Mouse (Mus musculus): ENCODE measurements around the gene Gm6676. TPM values are rescaled to one million over a fixed set of nuclear protein-coding genes. Genes with fewer than 3 reads are reported as not detected.
A peak's percentile ranks its signal among the peaks of the same experiment; 100 is the strongest.
"Not testable (repeated sequence)": the region's sequence is repeated elsewhere in the genome, so short reads cannot be mapped to it uniquely, and the experiment has no call there.

Gm6676 gene
- polyA plus RNA-seq (2014; fragmentation: Nextera tagmentation; extraction: Ambion mirVana) = not detected in 2 replicates

DNA sequence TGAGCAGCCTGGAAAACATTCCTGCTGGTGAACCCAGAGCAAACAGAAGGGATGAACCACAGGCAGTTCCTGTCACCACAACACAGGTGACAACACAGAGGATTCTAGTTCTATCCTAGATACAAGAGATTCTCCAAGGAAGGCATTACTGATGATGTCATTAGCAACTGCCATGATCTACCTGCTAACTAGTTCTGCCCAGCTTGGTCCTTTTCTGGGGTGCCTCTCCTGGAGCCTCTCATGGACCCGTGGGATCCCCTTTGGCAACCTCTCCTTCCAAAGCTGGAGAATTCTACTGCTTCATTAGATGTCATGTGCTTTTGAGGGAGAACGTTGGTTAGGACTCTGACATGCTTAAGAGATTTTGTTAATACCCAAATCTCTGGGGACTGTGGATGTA is at the start of gene Gm6676:
Gene Gm6676 (minus strand): TSS at position 101 of the 400 bp plus-strand sequence.
- H3K27me3 ChIP-seq (ENCODE audit: control insufficient read depth, insufficient read depth, low read length); ATAC-seq (ENCODE audit: insufficient number of reproducible peaks, insufficient read depth, low FRiP score, low read depth); H3K4me3 ChIP-seq (ENCODE audit: low read depth, low read length); H3K9ac ChIP-seq (replicated peaks; ENCODE audit: low read depth, low read length); H3K4me1 ChIP-seq (ENCODE audit: control insufficient read depth, insufficient read depth, low read length); H3K36me3 ChIP-seq (ENCODE audit: control insufficient read depth, insufficient read depth, low read length); H3K4me2 ChIP-seq (replicated peaks; ENCODE audit: low read depth, low read length); H3K9me3 ChIP-seq (ENCODE audit: control insufficient read depth, low read depth, low read length); H3K27ac ChIP-seq (ENCODE audit: low read length): not testable (repeated sequence)
- WGBS = no CpG with 5 or more reads among the region's 2 CpGs

DNA sequence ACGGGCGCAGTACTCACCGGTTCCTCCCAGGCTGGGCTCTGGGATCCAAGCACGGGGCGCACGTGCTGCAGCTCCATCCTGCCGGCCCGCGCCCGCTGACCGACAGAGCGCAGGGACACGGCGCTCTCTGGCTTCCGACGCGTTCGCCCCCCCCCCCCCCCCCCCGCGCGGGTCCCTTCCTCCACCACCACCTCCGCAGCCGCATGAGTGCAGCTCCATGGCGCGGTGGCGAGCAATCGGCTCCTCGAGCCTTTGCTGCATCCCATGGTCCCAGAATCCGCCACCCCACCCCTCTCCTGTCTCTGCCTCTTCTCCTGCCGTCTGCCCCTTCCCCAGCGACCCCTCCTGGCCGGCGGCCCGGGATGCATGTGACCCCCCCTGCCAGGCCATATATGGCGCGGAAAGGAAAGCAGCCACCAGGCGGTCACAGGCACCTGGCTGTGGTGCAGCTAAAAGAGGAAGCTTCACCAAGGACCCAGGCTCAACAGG is 49.3 kb upstream of the Gm6676 start, which contains the start of gene Gm3512:
Gene Gm3512 (minus strand): TSS at position 51 of the 489 bp plus-strand sequence.
- not testable (repeated sequence) for H3K27me3 ChIP-seq (ENCODE audit: control insufficient read depth, insufficient read depth, low read length); H3K27ac ChIP-seq (ENCODE audit: low read length); H3K4me1 ChIP-seq (ENCODE audit: control insufficient read depth, insufficient read depth, low read length); H3K9me3 ChIP-seq (ENCODE audit: control insufficient read depth, low read depth, low read length); H3K9ac ChIP-seq (replicated peaks; ENCODE audit: low read depth, low read length); H3K36me3 ChIP-seq (ENCODE audit: control insufficient read depth, insufficient read depth, low read length); H3K4me3 ChIP-seq (ENCODE audit: low read depth, low read length); H3K4me2 ChIP-seq (replicated peaks; ENCODE audit: low read depth, low read length); ATAC-seq (ENCODE audit: insufficient number of reproducible peaks, insufficient read depth, low FRiP score, low read depth)
- no CpG with 5 or more reads among the region's 37 CpGs for WGBS

DNA sequence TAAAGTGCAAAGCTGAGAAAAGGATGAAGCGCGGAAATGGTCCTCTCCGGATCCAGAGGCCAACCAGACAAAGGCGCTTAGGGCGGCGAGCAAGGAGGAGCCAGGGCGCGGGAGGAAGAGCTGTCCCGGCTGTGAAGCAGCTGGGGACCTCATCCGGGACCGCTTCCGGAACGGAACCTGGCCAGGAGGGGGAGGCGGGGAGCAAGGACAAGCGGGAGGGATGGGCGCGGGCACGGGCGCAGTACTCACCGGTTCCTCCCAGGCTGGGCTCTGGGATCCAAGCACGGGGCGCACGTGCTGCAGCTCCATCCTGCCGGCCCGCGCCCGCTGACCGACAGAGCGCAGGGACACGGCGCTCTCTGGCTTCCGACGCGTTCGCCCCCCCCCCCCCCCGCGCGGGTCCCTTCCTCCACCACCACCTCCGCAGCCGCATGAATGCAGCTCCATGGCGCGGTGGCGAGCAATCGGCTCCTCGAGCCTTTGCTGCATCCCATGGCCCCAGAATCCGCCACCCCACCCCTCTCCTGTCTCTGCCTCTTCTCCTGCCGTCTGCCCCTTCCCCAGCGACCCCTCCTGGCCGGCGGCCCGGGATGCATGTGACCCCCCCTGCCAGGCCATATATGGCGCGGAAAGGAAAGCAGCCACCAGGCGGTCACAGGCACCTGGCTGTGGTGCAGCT is 19.9 kb downstream of the Gm6676 start:
- Histone ChIP-seq H3K4me3 (ENCODE audit: low read depth, low read length) (peak overlapping the region; percentile 29), H3K27ac (ENCODE audit: low read length) (peak overlapping the region; percentile 39; the same call in 1 of the 2 replicates)
- not testable (repeated sequence) for H3K4me1 ChIP-seq (ENCODE audit: control insufficient read depth, insufficient read depth, low read length); H3K4me2 ChIP-seq (replicated peaks; ENCODE audit: low read depth, low read length); H3K9me3 ChIP-seq (ENCODE audit: control insufficient read depth, low read depth, low read length); H3K9ac ChIP-seq (replicated peaks; ENCODE audit: low read depth, low read length); H3K36me3 ChIP-seq (ENCODE audit: control insufficient read depth, insufficient read depth, low read length); ATAC-seq (ENCODE audit: insufficient number of reproducible peaks, insufficient read depth, low FRiP score, low read depth); H3K27me3 ChIP-seq (ENCODE audit: control insufficient read depth, insufficient read depth, low read length)
- WGBS = no CpG with 5 or more reads among the region's 54 CpGs

DNA sequence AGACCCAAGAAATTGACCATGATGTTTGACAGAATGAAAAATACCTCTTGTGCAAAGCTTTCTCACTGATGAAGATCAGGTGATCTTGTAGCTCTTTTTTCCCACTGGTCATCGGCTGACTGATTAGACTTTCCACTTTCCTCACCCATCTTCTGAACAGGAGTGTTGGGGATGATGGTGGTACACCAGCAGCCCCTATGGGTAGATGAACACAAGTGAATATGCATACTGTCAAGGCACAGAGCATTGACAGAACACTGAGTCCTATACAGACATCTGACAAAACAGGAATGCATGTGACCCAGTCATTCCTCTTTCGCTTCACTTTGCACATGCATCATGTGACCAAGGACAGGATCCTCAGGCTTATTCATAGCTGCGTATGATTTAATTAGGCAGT is 24.7 kb downstream of the Gm6676 start, which contains the start of gene Gm3696:
Gene Gm3696 (minus strand): TSS at position 101 of the 400 bp plus-strand sequence.
- not testable (repeated sequence) for H3K4me2 ChIP-seq (replicated peaks; ENCODE audit: low read depth, low read length); H3K27me3 ChIP-seq (ENCODE audit: control insufficient read depth, insufficient read depth, low read length); H3K4me3 ChIP-seq (ENCODE audit: low read depth, low read length); H3K27ac ChIP-seq (ENCODE audit: low read length); H3K9ac ChIP-seq (replicated peaks; ENCODE audit: low read depth, low read length); H3K9me3 ChIP-seq (ENCODE audit: control insufficient read depth, low read depth, low read length); H3K4me1 ChIP-seq (ENCODE audit: control insufficient read depth, insufficient read depth, low read length); ATAC-seq (ENCODE audit: insufficient number of reproducible peaks, insufficient read depth, low FRiP score, low read depth); H3K36me3 ChIP-seq (ENCODE audit: control insufficient read depth, insufficient read depth, low read length)
- 71% methylated on average over 1 of the region's 3 CpGs for WGBS

Other genes starting within 250 kb of the Gm6676 start
- gene Gm3667, start 235.4 kb downstream of the Gm6676 start, polyA plus RNA-seq (2014; fragmentation: Nextera tagmentation; extraction: Ambion mirVana) = 2.1 and 2.2 TPM in 2 replicates
- not detected in 2 replicates for gene Gm6356, start 151.6 kb downstream of the Gm6676 start, polyA plus RNA-seq (2014; fragmentation: Nextera tagmentation; extraction: Ambion mirVana)
- 1.8 and 2.3 TPM in 2 replicates for gene Gm10406, start 98.0 kb downstream of the Gm6676 start, polyA plus RNA-seq (2014; fragmentation: Nextera tagmentation; extraction: Ambion mirVana)
- gene Gm3685, start 80.4 kb downstream of the Gm6676 start, polyA plus RNA-seq (2014; fragmentation: Nextera tagmentation; extraction: Ambion mirVana) = not detected in 2 replicates
- gene Gm3696, start 24.8 kb downstream of the Gm6676 start, polyA plus RNA-seq (2014; fragmentation: Nextera tagmentation; extraction: Ambion mirVana) = 2.1 and 2.9 TPM in 2 replicates
- 6.6 and 7.4 TPM in 2 replicates for gene Gm3512, start 49.1 kb upstream of the Gm6676 start, polyA plus RNA-seq (2014; fragmentation: Nextera tagmentation; extraction: Ambion mirVana)
- not detected in 2 replicates for gene Gm16434, start 69.1 kb upstream of the Gm6676 start, polyA plus RNA-seq (2014; fragmentation: Nextera tagmentation; extraction: Ambion mirVana)
- not detected in 2 replicates for gene Gm3727, start 139.3 kb upstream of the Gm6676 start, polyA plus RNA-seq (2014; fragmentation: Nextera tagmentation; extraction: Ambion mirVana)
- gene Gm3739, start 189.6 kb upstream of the Gm6676 start, polyA plus RNA-seq (2014; fragmentation: Nextera tagmentation; extraction: Ambion mirVana) = 1.3 and 1.5 TPM in 2 replicates
- gene Gm5797, start 207.0 kb upstream of the Gm6676 start, polyA plus RNA-seq (2014; fragmentation: Nextera tagmentation; extraction: Ambion mirVana) = not detected in 2 replicates
- gene Gm8374, start 239.7 kb upstream of the Gm6676 start, polyA plus RNA-seq (2014; fragmentation: Nextera tagmentation; extraction: Ambion mirVana) = not detected in 2 replicates

Data from stomach, embryonic 14.5 days (tissue).